Mouse (Mus musculus) adrenal gland, adult 18-20 months (tissue): ENCODE results near the gene Dscam. TPM values are rescaled to one million over a fixed set of nuclear protein-coding genes. Genes with fewer than 3 reads are reported as not detected.

ENCODE experiments used
- DNase-seq, 2 experiments: peaks; one replicate each; pipeline ENCODE4 v3.0.0; 2021 to 2022; ENCODE audit warnings: low spot score in 2 of 2
- total RNA-seq, 2 experiments: library from RNA; stranded (reverse); gene quantifications; 1 replicate in 1 of 2; 2 replicates in 1 of 2; pipeline ENCODE4 v1.2.3; 2021

Dscam gene
- total RNA-seq, 2 experiments from 2014 or later, result 0.03 to 0.10 TPM

DNA sequence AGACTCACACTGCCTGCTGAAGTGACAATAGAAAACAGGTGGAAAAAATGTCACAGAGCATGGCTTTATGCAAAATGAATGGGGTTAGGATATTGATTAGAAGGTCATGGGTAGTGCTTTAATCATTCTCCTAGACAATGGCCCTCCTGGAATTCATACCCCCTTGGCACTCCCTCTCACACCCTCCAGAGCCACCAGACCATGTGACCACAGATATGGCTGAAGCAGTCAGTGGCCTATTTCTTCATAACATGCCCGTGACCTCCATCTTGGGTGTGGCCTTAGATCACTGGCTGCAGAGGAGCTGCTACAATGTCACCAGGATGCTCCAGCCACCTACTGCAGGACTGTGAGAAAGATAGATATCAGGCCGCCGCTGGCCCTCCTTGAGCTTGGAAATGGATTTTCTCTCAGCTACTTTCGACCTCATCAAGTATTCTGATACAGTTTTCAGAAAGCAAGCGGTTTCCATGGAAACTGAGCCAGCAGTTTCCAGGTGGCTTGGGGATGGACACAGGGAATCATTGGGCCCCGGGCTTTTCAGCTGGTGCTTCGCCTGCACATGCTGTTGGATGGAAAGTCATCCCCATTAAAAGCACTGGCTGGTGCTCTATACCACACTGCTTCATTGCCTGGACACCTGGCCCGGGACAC lies 445.4 kb downstream of the Dscam start:
- no peak for DNase-seq

DNA sequence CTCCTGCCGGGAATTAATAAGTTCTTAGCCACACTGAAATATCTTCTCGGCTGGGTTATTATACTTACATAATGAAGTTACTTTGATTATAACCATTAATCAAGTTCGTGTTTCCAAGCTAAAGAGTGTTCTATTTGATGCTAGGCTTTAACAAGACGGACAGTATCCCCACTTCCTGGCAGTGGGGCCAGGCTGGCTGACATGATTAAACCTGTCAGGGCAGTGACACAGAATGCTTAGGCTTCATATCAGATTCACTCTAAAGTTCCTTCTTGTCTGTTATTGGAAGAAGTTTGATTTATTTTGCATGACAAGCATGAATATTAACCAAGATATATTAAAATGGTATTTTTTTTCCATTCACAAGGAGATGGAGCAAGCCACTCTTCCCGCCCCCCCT lies 446.0 kb downstream of the Dscam start:
- DNase-seq, result no peak

DNA sequence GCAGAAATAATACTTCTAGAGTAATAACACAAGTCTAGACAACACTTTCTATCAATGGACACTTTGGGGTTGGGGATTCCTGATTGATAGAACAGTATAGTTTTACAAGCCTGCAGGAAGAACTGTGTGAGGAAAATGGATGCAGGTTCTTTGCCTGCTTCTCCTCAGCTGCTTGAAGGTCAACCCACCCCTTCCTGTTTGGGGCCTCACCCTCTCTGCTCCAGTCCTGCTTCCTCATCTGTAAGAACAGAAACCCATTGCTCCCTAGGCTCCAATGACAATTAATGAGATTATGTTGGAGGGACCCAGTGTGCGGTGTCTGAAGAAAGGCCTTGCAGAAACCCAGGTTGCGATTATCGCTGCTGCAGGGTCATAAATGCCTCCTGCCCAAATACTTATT lies 446.4 kb downstream of the Dscam start:
- no peak for DNase-seq

DNA sequence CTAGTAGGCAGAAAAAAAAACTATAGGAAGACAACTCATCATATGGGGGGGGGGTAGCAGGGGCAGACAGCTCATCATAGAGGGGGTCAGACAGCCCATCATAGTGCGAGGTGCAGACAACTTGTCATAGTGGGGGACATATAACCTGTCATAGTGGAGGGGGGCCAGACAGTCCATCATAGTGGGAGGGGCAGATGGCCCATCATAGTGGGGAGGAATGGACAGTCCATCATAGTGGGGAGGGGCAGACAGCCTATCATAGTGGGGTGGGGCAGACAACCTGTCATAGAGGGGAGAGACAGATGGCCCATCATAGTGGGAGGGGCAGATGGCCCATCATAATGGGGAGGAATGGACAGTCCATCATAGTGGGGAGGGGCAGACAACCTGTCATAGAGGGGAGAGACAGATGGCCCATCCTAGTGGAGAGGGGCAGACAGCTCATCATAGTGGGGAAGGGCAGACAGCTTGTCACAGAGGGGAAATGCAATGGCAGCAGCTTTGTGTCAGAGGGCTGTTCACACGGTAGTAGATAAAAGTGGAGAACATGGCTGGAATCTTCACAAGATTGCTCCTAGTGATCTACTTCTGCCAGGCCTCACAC lies 447.4 kb downstream of the Dscam start:
- DNase-seq, result no peak

DNA sequence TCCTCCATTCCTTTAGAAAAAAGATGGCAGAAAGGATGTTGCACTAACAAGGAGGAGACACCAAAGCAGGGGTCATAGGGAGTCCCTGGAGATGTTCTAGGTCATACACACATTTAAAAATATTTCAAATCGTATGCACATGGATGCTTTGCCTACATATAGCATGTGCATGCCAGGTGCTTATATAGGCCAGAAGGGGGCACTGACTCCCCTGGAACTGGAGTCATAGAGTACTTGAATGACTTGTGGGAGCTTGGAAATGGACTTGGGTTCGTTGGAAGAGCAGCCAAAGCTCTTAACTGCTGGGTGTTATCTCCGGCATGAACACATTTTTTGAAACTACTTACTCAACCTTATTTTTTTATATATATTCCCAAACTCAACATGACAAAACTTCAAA lies 448.4 kb downstream of the Dscam start:
- no peak for DNase-seq

DNA sequence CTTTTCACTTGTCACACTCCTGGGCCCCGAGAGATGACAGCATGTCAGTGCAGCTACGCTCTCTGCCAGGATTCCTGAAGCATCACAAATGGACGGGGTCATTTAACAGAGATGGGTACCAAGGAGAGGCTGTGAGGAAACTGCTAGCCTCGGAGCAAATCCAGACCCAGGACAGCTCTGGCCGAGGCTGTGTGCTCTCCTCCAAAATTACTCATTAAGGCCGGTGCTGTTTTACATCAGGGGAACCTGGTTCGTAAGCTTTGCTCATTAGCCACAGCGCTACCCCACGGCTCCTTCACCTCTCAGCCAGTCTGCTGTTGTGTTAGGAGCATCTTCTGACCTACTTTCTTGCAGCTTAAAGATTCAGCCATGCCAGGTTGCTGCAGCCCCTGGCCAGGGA lies 449.3 kb downstream of the Dscam start:
- no peak for DNase-seq

DNA sequence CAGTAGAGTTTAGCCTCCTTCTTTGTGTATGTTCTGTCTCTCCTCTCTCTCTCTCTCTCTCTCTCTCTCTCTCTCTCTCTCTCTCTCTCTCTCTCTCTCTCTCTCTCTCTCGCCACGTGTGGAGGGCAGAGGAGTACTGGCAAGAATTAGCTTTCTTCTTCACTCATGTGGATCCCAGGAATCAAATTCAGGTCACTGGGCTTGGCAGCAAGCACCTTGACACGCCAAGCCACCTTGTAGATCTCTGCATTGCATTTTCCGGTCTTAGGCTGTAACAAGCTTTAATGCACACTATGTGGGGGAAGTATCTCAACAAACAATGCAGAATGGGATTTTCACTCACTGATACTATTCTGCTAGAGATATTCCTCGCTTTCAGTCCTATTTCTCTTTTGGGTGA lies 449.9 kb downstream of the Dscam start:
- no peak for DNase-seq

DNA sequence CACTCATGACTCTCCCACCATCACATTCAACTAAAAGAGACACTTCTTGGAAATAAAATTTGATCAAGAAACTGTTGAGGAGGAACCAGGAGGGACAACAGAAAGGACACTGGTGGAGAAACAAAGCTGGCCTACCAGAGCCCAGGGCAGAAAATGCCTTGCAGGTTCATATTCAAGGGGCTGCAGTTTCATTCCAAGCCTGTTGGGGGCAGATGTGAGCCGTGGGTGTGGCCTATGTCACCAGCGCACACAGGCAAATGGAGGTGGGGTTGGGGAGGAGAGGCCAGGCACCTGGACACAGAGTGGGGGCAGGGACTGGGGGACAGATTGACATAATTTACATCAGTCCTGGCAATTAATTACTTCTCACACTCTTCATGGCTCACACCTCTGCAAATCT lies 452.3 kb downstream of the Dscam start:
- no peak for DNase-seq

DNA sequence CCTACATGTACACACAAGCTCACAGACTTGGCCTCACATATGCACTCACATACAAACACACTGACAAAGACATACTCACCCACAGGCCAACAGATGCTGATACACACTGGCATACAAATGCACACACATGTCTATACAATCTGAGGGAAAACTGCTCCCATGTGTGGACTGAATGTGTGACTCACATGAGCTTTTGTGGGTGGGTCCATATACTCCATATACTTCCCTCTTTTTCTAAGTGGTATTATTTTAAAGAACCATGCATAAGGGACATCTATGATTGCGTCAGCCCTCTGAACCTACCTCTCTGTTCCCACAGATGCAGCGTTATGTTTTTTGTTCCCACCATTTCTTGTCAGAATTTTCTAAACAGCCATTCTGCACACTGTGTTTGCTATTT lies 453.9 kb downstream of the Dscam start:
- no peak for DNase-seq

DNA sequence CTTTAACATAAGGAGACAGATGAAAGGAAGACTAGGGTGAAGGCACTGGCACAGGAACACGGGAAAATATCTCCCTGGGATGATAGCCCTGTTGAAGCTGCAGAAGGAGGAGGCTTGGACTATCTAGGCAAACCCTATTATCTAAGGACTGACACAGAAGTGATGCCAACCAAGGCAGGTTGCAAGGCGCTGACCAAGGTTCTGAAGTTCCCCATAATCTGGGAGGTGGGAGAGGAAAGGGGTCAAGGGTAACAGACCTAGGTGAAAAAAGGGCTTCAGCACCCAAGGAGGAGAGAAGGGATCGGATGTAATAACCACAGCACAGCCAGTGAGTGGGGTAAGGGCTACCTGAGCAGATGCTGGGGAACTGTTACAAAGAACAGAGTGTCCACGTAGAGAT lies 458.6 kb downstream of the Dscam start:
- no peak for DNase-seq

DNA sequence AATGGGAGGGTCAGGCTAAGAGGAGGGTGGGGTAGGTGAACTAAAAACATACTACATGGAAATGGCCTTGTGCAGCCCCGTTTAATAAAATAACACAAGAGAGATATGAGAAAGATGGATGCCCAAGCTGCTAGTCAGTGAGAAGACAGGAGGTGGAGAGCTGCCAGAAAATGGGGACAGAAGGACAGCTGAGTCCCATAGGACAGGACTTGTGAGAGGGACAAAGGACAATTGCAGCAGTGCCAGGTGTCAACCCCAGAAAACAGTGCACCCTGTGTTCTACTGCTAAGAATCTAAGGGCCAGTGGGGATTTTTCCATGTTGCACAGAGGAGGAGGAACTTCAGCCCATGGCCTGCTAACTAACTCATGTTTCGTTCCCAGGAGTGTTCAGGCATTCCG lies 470.0 kb downstream of the Dscam start:
- DNase-seq, result no peak

DNA sequence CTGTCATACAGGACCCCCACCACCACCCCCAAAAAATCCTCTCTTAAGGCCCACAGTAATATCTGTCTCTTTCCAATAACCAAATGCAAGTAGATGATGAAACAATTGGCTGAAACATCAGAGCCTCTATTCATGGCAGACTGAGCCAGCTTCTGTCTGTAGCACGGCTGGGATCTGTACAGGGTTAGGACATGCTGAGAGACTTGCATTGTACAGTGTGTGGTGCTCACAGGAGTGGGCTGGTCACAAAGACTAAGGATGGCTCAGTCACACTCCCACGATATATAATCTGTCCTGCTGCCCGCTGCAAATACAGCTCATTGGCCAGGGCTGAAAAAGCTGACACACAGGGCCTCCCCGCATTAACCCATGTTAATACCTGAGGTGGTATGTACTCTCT lies 474.7 kb downstream of the Dscam start:
- no peak for DNase-seq

DNA sequence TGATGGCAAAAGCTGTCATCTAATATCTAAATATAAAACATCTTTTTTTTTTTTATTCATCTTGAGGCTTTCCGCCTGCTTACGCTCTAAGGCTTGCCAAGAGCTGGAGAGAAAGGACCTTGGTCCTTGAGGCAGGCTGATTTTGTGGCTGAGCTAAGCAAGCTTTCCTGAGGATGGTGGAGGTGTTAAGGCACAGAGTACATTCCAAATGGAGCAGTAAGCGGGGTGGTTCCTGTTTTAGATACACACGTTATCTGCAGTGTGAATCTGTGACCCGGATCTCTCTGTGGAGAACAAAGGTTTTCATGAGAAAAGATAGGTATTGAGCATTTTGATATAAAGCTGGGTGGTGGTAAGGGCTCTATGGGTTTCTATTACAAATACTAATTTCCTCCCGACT lies 479.0 kb downstream of the Dscam start:
- no peak for DNase-seq

DNA sequence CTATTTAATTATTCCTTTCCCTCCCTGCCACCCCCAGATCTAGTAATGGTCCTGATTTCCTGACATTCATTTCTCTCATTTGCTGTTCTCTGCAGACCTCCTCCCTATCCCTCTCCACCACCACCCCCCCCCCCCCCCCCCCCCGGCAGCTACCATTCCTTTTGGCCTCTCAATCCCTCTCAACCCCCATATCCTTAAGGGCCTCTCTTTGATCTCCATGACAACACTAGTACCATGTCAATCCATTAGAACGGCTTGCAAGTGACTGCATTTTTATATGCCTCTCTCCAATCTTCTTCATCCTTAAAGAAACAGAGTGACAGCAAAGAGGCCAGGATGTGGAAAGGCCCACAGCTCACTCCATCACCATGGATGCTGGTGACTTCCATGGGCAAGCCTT lies 480.5 kb downstream of the Dscam start:
- no peak for DNase-seq

DNA sequence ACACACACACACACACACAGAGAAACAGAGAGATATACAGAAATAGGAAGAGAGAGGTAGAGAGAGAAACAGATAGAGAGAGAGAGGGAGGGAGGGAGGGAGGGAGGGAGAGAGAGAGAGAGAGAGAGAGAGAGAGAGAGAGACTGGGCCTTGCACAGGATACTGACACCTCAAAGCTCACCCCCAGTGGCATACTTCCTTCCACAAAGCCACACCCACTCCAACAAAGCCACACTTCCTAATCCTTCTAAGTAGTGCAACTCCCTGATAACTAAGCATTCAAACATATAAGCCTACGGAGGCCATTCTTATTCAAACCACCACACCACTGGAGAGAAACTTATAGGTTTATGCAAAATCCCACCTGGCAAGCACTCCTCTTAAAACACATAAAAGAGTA lies 481.1 kb downstream of the Dscam start:
- DNase-seq, result no peak

DNA sequence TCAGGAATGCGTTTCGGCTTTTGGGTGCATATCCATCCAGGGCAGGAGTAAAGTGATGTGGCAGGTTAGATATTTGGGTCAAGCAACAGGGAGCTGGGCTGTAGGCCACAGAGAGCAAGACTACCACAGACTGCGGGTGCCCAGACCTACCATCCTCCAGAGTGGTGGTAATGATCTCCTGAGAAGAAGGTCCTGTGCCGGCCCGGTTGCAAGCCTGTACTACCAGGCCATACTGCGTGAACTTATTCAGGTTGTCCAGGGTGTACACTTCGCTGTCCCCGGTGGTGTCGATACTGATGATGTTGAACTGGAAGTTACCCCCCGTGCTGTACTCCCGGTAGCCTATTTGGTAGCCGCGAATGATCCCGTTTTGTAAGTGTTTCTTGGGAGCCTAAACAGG lies 485.5 kb downstream of the Dscam start:
- DNase-seq, result no peak

DNA sequence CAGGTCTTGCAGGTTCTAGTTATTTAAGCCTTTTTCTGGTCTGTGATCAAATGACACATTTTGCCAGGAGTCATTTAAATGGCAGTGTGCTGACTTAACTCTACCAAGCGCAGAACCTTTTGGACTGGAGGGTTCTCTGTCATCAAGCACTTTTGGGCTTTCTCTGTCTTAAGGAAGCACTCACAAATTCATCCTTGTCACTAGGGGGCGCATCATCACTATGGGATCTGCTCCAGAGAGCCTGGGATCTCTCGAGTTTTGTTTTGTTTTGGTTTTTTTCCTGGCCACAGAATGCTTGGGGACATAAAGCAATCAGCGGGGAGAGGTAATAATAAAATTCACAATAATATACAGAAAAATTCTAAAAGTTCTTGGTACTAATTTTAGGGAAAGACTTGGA lies 486.0 kb downstream of the Dscam start:
- peak; percentile 32 to 44 for DNase-seq

DNA sequence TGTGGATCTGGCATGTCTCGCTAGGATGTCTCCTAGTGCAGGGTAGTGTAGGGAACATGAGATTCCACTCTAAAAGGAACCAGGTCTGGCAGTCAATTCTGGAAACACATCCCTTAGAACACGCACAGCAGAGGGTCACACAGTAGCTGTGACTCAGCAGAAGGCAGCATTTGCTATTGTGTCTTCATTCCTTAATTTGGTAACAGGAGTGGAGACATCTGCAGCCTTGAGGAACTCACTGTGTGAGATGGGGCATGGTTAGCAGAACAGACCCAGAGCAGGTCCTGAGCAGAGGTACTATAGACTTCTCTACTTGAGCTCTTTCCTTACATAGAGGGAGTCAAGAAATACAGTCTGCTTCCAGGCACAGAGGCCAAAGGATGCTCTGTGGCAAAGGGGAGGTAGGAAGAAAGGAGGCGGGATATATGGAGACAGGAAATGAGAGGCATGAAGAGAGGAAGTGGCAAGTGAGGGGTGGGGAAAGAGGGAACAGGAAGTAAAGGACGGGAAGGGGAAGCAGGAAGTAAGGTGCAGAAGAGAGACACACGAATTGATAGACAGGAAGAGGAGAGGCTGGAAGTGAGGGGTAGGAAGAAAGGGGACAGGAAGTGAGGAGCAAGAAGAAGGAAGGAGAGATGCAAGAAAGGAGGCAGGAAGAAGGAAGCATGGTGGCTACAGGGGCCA lies 488.1 kb downstream of the Dscam start:
- no peak for DNase-seq

DNA sequence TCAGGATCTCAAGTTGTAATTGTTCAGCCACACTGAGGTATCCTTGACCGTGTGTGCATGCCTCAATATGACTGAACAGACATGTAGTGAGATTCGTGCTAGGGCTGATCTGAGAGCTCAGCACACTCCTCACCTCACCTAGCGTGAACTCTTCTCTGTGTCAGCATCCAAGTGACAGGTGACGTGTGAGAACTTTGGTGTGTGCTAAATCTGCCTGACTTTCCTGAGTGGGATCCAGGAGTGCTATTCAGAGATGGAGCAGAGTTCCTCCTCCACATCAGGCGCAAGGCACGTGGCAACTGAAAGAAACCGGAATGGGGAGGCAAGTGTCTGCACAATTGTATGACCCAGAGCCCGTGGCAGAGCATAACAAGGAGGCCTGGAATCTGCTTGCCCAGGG lies 490.6 kb downstream of the Dscam start:
- DNase-seq, result no peak

DNA sequence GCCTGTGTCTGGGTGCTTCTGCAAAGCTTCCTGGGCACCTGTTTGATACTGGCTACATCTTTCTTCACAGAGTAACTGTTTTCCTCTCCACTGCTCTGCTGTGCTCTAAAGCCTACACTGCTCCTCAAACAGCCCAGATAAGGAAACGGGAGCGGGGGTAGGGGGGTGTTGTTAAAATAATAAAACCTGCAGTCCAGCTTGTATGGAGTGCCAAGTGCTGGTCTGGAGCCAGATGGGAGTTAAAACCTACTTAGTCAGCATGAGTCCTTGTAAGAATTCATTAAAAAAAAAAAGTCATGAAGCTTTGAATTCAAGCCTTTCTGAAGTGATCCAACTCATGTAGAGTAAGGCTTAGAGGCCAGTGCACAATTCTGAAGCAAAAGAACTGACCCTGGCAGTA lies 493.1 kb downstream of the Dscam start:
- no peak for DNase-seq

DNA sequence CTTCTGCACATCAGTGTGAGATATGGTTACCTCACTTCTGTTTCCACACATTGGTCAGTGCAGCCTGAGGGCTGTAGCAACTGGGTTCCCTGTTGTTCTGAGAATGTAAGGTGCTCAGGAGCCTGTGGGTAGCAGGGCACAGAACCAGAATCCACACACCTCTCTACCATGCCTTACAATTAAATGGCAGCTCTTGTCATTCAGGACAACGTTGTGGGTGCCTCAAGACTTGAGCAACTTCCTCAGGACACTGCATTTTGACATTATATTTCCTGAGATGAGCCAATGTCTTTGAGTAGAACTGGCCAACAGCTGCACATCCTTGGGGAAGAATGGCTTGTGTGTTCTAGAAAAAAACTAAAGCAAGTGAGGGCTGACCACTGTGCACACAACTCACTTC lies 493.9 kb downstream of the Dscam start:
- no peak for DNase-seq

DNA sequence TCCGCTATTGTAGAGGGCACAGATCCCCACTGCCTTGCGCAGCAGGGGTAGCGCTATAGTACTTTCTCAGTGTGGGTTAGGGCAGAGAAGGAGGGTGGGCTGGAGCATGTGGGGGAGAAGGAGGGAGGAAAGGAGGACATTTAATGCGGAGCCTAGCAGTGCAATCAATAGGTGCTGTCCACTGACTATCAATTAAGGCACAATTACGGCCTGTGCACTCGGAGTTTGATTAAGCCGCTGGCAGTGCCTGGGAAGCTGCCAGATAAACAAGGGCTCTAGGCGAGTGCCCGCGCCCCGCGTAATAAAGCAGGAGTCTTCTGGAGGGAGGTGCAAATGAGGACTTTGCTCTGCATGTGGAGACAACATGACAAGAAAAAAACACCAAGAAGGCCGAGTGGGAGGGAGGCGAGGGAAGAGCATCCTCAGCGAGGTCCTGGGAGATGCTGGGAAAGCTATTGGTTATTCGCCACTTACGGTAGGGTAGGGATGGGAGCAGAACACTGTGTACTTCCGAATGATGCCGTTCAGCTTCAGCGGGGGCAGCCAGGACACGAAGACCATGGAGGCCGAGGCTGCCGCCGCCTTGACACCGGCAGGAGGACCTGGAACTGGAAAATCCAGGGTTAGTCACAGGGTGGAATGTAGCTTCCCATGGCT lies 497.2 kb downstream of the Dscam start:
- no peak for DNase-seq
